Mouse (Mus musculus) duodenum, adult 2 months (tissue): ENCODE results near the gene Mta3. TPM values are rescaled to one million over a fixed set of nuclear protein-coding genes. Genes with fewer than 3 reads are reported as not detected.

Source experiments
- polyA plus RNA-seq: library from polyadenylated mRNA; depleted of rRNA; stranded (reverse); fragments of >200 nt; gene quantifications from 2 replicates; pipeline ENCODE4 v1.2.3, GENCODE M21; 2012; ENCODE audit warnings: low replicate concordance; rRNA removed

Gene Mta3
- polyA plus RNA-seq, result 23.4 and 26.5 TPM in 2 replicates

GRCm38 (mm10) chr17:83706116-83706593, at the start of gene Mta3:
TSS of gene Mta3 (plus strand) at chr17:83706163.

GRCm38 (mm10) chr17:83847815-83848214, 141.9 kb downstream of the Mta3 start, which contains the start of gene Haao:
TSS of gene Haao (minus strand) at chr17:83847963.

Other genes starting within 250 kb of the Mta3 start
- 68.3 and 106 TPM in 2 replicates for gene Cox7a2l, start 188.8 kb upstream of the Mta3 start, polyA plus RNA-seq
- gene Kcng3, start 74.3 kb upstream of the Mta3 start, polyA plus RNA-seq, result 0.28 and 0.36 TPM in 2 replicates
- gene Haao, start 141.8 kb downstream of the Mta3 start, polyA plus RNA-seq, result 1.5 and 3.9 TPM in 2 replicates